Mouse (Mus musculus): ENCODE data around the gene Rgma. TPM values are rescaled to one million over a fixed set of nuclear protein-coding genes. Genes with fewer than 3 reads are reported as not detected.
A peak's percentile ranks its signal among the peaks of the same experiment; 100 is the strongest.

Rgma gene
- polyA plus RNA-seq (2012; rRNA removed) = 33.5 and 33.6 TPM in 2 replicates

DNA sequence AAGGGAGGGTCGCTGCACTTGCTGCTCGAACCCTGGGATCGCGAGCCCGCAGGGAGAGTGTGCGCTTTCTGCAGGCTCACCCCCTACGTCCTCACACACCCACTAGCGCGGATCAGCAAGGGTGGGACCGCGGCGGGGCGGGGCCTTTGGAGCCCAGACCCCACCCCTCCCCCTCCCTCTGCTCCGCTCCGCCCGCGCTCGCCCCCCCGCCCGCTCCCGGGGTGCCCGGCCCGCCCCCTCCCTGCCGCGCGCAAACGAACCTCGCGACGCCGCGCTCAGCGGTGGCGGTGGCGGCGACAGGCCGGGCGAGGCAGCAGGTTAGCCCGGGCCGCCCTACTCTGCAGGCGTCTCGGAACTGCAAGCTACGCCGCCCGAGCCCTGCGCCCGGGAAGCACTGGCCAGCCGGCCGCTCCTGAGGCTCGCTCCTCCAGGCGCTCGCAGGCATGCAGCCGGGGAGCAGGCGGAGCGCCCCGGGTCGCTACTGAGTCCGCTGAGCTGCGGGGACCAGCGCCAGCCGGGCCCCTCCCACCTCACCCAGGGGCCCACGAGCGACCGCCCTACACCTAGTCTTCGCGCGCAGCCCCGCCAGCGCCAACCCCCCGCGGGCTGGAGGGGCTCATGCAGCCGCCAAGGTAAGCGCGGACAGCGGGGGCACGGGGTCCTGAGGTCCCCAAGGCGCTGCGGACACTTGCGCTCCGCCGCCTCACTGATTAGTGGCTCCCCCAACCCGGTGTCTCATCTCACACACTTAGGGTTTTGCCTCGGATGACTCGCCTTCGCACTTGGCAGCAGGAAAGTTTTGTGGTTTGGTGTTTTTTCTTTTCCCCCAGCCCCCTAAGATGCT, at the start of gene Rgma:
Rgma (plus strand) TSS at position 253 of the 844 bp plus-strand sequence.
- Histone ChIP-seq H3K4me1 (ENCODE audit: control insufficient read depth, insufficient read depth, low read length) (no peaks in the 10 kb centered on the region), H3K27me3 (ENCODE audit: control insufficient read depth, insufficient read depth, low read length) (no peaks in the 10 kb centered on the region)
- under 1% methylated on average over 68 of the region's 85 CpGs for WGBS

DNA sequence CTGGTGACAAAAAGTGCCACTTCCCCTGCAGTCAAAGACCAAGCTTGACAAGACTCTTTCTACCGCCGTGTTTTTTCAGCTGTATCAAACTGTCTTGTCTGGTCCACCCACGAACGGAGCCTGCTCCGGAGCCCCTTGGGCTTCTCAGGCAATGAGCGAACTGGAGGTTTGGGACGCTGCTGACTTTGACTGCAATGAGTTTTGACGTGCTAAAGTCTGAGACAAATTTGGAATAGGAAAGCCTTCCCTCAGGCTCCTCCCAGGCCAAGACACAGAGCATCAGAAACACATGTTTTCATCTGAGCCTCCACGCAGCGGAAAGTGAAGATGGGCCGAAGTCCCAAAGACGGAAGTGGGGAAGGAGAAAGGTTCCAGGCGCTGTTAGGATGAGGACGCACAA, 49.1 kb upstream of the Rgma start:
- 87% methylated on average over 14 of the region's 14 CpGs for WGBS
- DNase-seq = no peak
- no peaks in the 10 kb centered on the region; the same call in 1 of the 2 replicates for H3K4me1 ChIP-seq (ENCODE audit: control insufficient read depth, insufficient read depth, low read length)
- H3K27ac ChIP-seq (ENCODE audit: insufficient read depth, low read length) = no peak overlapping the region
- TF ChIP-seq CTCF (IDR thresholded peaks at IDR 0.05; ENCODE audit: borderline replicate concordance, insufficient read depth, low read depth, low read length) (no peak), POLR2A (IDR thresholded peaks at IDR 0.05; ENCODE audit: borderline replicate concordance, insufficient read depth, low read length) (no peak)
- no peaks in the 10 kb centered on the region for H3K27me3 ChIP-seq (ENCODE audit: control insufficient read depth, insufficient read depth, low read length)
- H3K4me3 ChIP-seq (replicated peaks; ENCODE audit: insufficient read depth, low read depth, low read length) = no peak overlapping the region

More for the DNA sequence above, at the start of gene Rgma:
- peak within 1 kb of the TSS; percentile 77 for H3K4me3 ChIP-seq (replicated peaks; ENCODE audit: insufficient read depth, low read depth, low read length)
- DNase-seq = peak; percentile 64 to 71
- TF ChIP-seq CTCF (IDR thresholded peaks at IDR 0.05; ENCODE audit: borderline replicate concordance, insufficient read depth, low read depth, low read length) (no peak), POLR2A (IDR thresholded peaks at IDR 0.05; ENCODE audit: borderline replicate concordance, insufficient read depth, low read length) (0 out of 2 replicates have a peak, but pooled peaks have one; percentile 14)
- H3K27ac ChIP-seq (ENCODE audit: insufficient read depth, low read length) = peak within 1 kb of the TSS; percentile 32; the same call in 1 of the 2 replicates

DNA sequence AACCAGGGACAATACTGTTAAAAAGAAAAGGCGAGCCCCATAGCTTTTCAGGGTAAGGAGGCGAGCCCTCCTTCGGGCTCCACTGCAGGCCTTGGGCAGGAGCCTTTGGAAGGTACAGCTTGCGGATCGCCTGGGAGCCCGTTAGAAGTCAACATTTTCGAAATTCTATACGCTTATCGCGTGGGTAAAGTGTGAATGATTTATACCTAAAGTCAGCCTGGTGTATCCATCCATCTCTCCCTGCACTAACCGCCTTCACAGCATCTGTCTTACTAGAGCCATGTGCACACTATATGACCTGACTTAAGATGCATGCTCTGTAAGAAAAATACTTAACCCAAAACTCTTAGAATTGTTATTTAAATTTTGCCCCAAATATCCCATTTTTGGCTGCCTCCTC, 48.6 kb upstream of the Rgma start:
- 95% methylated on average over 11 of the region's 11 CpGs for WGBS
- no peak for TF ChIP-seq POLR2A (IDR thresholded peaks at IDR 0.05; ENCODE audit: borderline replicate concordance, insufficient read depth, low read length)
- TF ChIP-seq CTCF (IDR thresholded peaks at IDR 0.05; ENCODE audit: borderline replicate concordance, insufficient read depth, low read depth, low read length) = no peak
- no peak for DNase-seq
- H3K27me3 ChIP-seq (ENCODE audit: control insufficient read depth, insufficient read depth, low read length) = no peaks in the 10 kb centered on the region
- no peak overlapping the region for H3K27ac ChIP-seq (ENCODE audit: insufficient read depth, low read length)
- H3K4me3 ChIP-seq (replicated peaks; ENCODE audit: insufficient read depth, low read depth, low read length) = no peak overlapping the region
- H3K4me1 ChIP-seq (ENCODE audit: control insufficient read depth, insufficient read depth, low read length) = no peaks in the 10 kb centered on the region; the same call in 1 of the 2 replicates

GRCm38 (mm10) chr7:73327193-73327592, 48.1 kb upstream of the Rgma start:
- 78% methylated on average over 8 of the region's 8 CpGs for WGBS
- no peaks in the 10 kb centered on the region for H3K27me3 ChIP-seq (ENCODE audit: control insufficient read depth, insufficient read depth, low read length)
- TF ChIP-seq POLR2A (IDR thresholded peaks at IDR 0.05; ENCODE audit: borderline replicate concordance, insufficient read depth, low read length) (no peak), CTCF (IDR thresholded peaks at IDR 0.05; ENCODE audit: borderline replicate concordance, insufficient read depth, low read depth, low read length) (no peak)
- no peak overlapping the region for H3K4me3 ChIP-seq (replicated peaks; ENCODE audit: insufficient read depth, low read depth, low read length)
- no peak for DNase-seq
- H3K27ac ChIP-seq (ENCODE audit: insufficient read depth, low read length) = no peak overlapping the region
- H3K4me1 ChIP-seq (ENCODE audit: control insufficient read depth, insufficient read depth, low read length) = no peaks in the 10 kb centered on the region; the same call in 1 of the 2 replicates

- 0 out of 2 replicates have a peak overlapping the region, but pooled peaks have one; percentile 32 for H3K27ac ChIP-seq (ENCODE audit: insufficient read depth, low read length)
- H3K27me3 ChIP-seq (ENCODE audit: control insufficient read depth, insufficient read depth, low read length) = no peaks in the 10 kb centered on the region
- TF ChIP-seq POLR2A (IDR thresholded peaks at IDR 0.05; ENCODE audit: borderline replicate concordance, insufficient read depth, low read length) (no peak), CTCF (IDR thresholded peaks at IDR 0.05; ENCODE audit: borderline replicate concordance, insufficient read depth, low read depth, low read length) (no peak)
- no peak for DNase-seq
- H3K4me3 ChIP-seq (replicated peaks; ENCODE audit: insufficient read depth, low read depth, low read length) = no peak overlapping the region
- WGBS = 73% methylated on average over 5 of the region's 5 CpGs
- H3K4me1 ChIP-seq (ENCODE audit: control insufficient read depth, insufficient read depth, low read length) = no peaks in the 10 kb centered on the region; the same call in 1 of the 2 replicates
Observed at GRCm38 (mm10) chr7:73327652-73328051, 47.7 kb upstream of the Rgma start.

- H3K4me3 ChIP-seq (replicated peaks; ENCODE audit: insufficient read depth, low read depth, low read length) = no peak overlapping the region
- 83% methylated on average over 5 of the region's 5 CpGs for WGBS
- no peak overlapping the region for H3K27ac ChIP-seq (ENCODE audit: insufficient read depth, low read length)
- TF ChIP-seq POLR2A (IDR thresholded peaks at IDR 0.05; ENCODE audit: borderline replicate concordance, insufficient read depth, low read length) (no peak), CTCF (IDR thresholded peaks at IDR 0.05; ENCODE audit: borderline replicate concordance, insufficient read depth, low read depth, low read length) (no peak)
- no peaks in the 10 kb centered on the region for H3K27me3 ChIP-seq (ENCODE audit: control insufficient read depth, insufficient read depth, low read length)
- peaks cover 3% of the 10 kb centered on the region for H3K4me1 ChIP-seq (ENCODE audit: control insufficient read depth, insufficient read depth, low read length)
- no peak for DNase-seq
Observed at GRCm38 (mm10) chr7:73328653-73329207, 46.6 kb upstream of the Rgma start.

- Histone ChIP-seq H3K27me3 (ENCODE audit: control insufficient read depth, insufficient read depth, low read length) (no peaks in the 10 kb centered on the region), H3K4me3 (replicated peaks; ENCODE audit: insufficient read depth, low read depth, low read length) (no peak overlapping the region), H3K4me1 (ENCODE audit: control insufficient read depth, insufficient read depth, low read length) (peaks cover 19% of the 10 kb centered on the region), H3K27ac (ENCODE audit: insufficient read depth, low read length) (no peak overlapping the region)
- 68% methylated on average over 12 of the region's 12 CpGs for WGBS
- TF ChIP-seq POLR2A (IDR thresholded peaks at IDR 0.05; ENCODE audit: borderline replicate concordance, insufficient read depth, low read length) = no peak
- no peak for TF ChIP-seq CTCF (IDR thresholded peaks at IDR 0.05; ENCODE audit: borderline replicate concordance, insufficient read depth, low read depth, low read length)
- no peak for DNase-seq
Observed at GRCm38 (mm10) chr7:73330754-73331153, 44.6 kb upstream of the Rgma start.

Measured in cerebellum, adult 2 months (tissue).